Mouse (Mus musculus) ES-Bruce4 (cell line): Measurements from ENCODE around the gene Kif1b. TPM values are rescaled to one million over a fixed set of nuclear protein-coding genes. Genes with fewer than 3 reads are reported as not detected.

Source experiments
- H3K27ac ChIP-seq: 2 replicates; pipeline ENCODE4 v1.5.1; 2012; ENCODE audit warnings: low read length, inconsistent platforms; ENCODE audit not compliant: insufficient read depth
- H3K27me3 ChIP-seq: 2 replicates; pipeline ENCODE4 v1.6.1; 2012; ENCODE audit warnings: mild to moderate bottlenecking, low read length, inconsistent platforms; ENCODE audit not compliant: control insufficient read depth, poor library complexity, insufficient read depth, severe bottlenecking
- H3K36me3 ChIP-seq: 2 replicates; pipeline ENCODE4 v1.6.1; 2012; ENCODE audit warnings: inconsistent platforms, mild to moderate bottlenecking, low read length, moderate library complexity; ENCODE audit not compliant: control insufficient read depth, poor library complexity, insufficient read depth, severe bottlenecking
- H3K4me1 ChIP-seq: one replicate; pipeline ENCODE4 v1.8.1; 2011; ENCODE audit warnings: low read length; ENCODE audit not compliant: control insufficient read depth, insufficient read depth
- H3K4me3 ChIP-seq: 2 replicates; pipeline ENCODE4 v1.5.1; 2011; ENCODE audit warnings: low read depth, mild to moderate bottlenecking, low read length
- H3K9ac ChIP-seq: 2 replicates; pipeline ENCODE4 v1.6.1; 2012; ENCODE audit warnings: low read depth, mild to moderate bottlenecking, inconsistent platforms; ENCODE audit not compliant: poor library complexity, severe bottlenecking
- H3K9me3 ChIP-seq: replicated peaks from 2 replicates; pipeline ENCODE4 v1.6.1; 2012; ENCODE audit warnings: mild to moderate bottlenecking, low read length, inconsistent platforms; ENCODE audit not compliant: control insufficient read depth, poor library complexity, insufficient read depth, severe bottlenecking
- CTCF ChIP-seq: IDR thresholded peaks from one replicate; pipeline ENCODE4 v1.8.1; 2011; ENCODE audit warnings: low read depth, low read length
- EP300 ChIP-seq: IDR thresholded peaks from 2 replicates; pipeline ENCODE4 v1.6.1; 2011; ENCODE audit warnings: low read depth, low read length; ENCODE audit not compliant: insufficient read depth
- POLR2A ChIP-seq: IDR thresholded peaks from one replicate; pipeline ENCODE4 v1.8.1; 2011; ENCODE audit warnings: low read length; ENCODE audit not compliant: insufficient read depth
- polyA plus RNA-seq: library from polyadenylated mRNA; stranded (reverse); fragments of >200 nt; gene quantifications from 2 replicates; pipeline ENCODE4 v1.2.4, GENCODE M21; 2011; ENCODE audit warnings: low read depth; ENCODE audit not compliant: missing spikeins, insufficient read depth, insufficient read length

The Kif1b gene
- 40.0 and 54.7 TPM in 2 replicates for polyA plus RNA-seq

GRCm38 (mm10) chr4:149307596-149308490, at the start of gene Kif1b:
Kif1b (minus strand) TSS chr4:149307693.
- Histone ChIP-seq H3K27ac (peak within 1 kb of the TSS; percentile 27; the same call in 1 of the 2 replicates), H3K9me3 (no peaks in the 10 kb centered on the region), H3K4me1 (no peaks in the 10 kb centered on the region), H3K27me3 (no peaks in the 10 kb centered on the region), H3K36me3 (no peaks in the 10 kb centered on the region), H3K9ac (peak within 1 kb of the TSS; percentile 76), H3K4me3 (peak within 1 kb of the TSS; percentile 85)
- TF ChIP-seq CTCF = peak; percentile 80
- no peak for TF ChIP-seq EP300
- peak; percentile 43 for TF ChIP-seq POLR2A

GRCm38 (mm10) chr4:149354671-149355070, 47.2 kb upstream of the Kif1b start:
- Histone ChIP-seq H3K27ac (no peak overlapping the region), H3K36me3 (peaks cover 52% of the 10 kb centered on the region), H3K27me3 (no peaks in the 10 kb centered on the region), H3K9me3 (no peaks in the 10 kb centered on the region), H3K9ac (no peak overlapping the region), H3K4me3 (no peak overlapping the region), H3K4me1 (no peaks in the 10 kb centered on the region)
- TF ChIP-seq EP300 (no peak), CTCF (no peak)

GRCm38 (mm10) chr4:149351596-149352150, 44.2 kb upstream of the Kif1b start:
- no peaks in the 10 kb centered on the region for H3K4me1 ChIP-seq
- TF ChIP-seq POLR2A (no peak), CTCF (no peak), EP300 (no peak)
- no peaks in the 10 kb centered on the region for H3K9me3 ChIP-seq
- peaks cover 59% of the 10 kb centered on the region for H3K36me3 ChIP-seq
- H3K9ac ChIP-seq = no peak overlapping the region
- H3K4me3 ChIP-seq = no peak overlapping the region
- H3K27ac ChIP-seq = no peak overlapping the region
- H3K27me3 ChIP-seq = no peaks in the 10 kb centered on the region

- Histone ChIP-seq H3K27me3 (no peaks in the 10 kb centered on the region), H3K4me3 (no peak overlapping the region), H3K9ac (no peak overlapping the region), H3K36me3 (peaks cover 52% of the 10 kb centered on the region), H3K27ac (no peak overlapping the region), H3K4me1 (no peaks in the 10 kb centered on the region), H3K9me3 (no peaks in the 10 kb centered on the region)
- no peak for TF ChIP-seq EP300
- TF ChIP-seq CTCF = no peak
- TF ChIP-seq POLR2A = no peak
These were observed 41.5 kb upstream of the Kif1b start for GRCm38 (mm10) chr4:149348963-149349362.

- no peak for TF ChIP-seq EP300
- no peak for TF ChIP-seq CTCF
- no peak for TF ChIP-seq POLR2A
- H3K4me1 ChIP-seq = peaks cover 2% of the 10 kb centered on the region
- H3K27me3 ChIP-seq = no peaks in the 10 kb centered on the region
- peaks cover 50% of the 10 kb centered on the region for H3K36me3 ChIP-seq
- H3K9ac ChIP-seq = no peak overlapping the region
- H3K4me3 ChIP-seq = no peak overlapping the region
- no peak overlapping the region for H3K27ac ChIP-seq
- H3K9me3 ChIP-seq = no peaks in the 10 kb centered on the region
These were observed 38.4 kb upstream of the Kif1b start for GRCm38 (mm10) chr4:149345873-149346272.

- H3K9me3 ChIP-seq = no peaks in the 10 kb centered on the region
- H3K4me3 ChIP-seq = no peak overlapping the region
- TF ChIP-seq EP300 = no peak
- TF ChIP-seq POLR2A = no peak
- no peak for TF ChIP-seq CTCF
- no peak overlapping the region for H3K9ac ChIP-seq
- H3K27me3 ChIP-seq = no peaks in the 10 kb centered on the region
- H3K36me3 ChIP-seq = peaks cover 39% of the 10 kb centered on the region
- peaks cover 4% of the 10 kb centered on the region for H3K4me1 ChIP-seq
- H3K27ac ChIP-seq = no peak overlapping the region
These were observed 36.8 kb upstream of the Kif1b start for GRCm38 (mm10) chr4:149344311-149344710.
